Mouse (Mus musculus) G1E (cell line): ENCODE data around the gene Ralgps1. TPM values are rescaled to one million over a fixed set of nuclear protein-coding genes. Genes with fewer than 3 reads are reported as not detected.

ENCODE experiments used
- ATAC-seq: 2 replicates; pipeline ENCODE4 v1.8.0; 2016; ENCODE audit warnings: mild to moderate bottlenecking; ENCODE audit not compliant: insufficient number of reproducible peaks, poor library complexity, low FRiP score, severe bottlenecking; ENCODE audit errors: extremely low read depth
- DNase-seq: peaks from one replicate; pipeline ENCODE4 v3.0.0; 2012; ENCODE audit warnings: low spot score
- H3K27me3 ChIP-seq: 2 replicates; pipeline ENCODE4 v1.6.1; 2012; ENCODE audit warnings: mild to moderate bottlenecking, low read length, inconsistent platforms; ENCODE audit not compliant: insufficient read depth
- H3K36me3 ChIP-seq: replicated peaks from 2 replicates; pipeline ENCODE3; 2012; ENCODE audit warnings: mild to moderate bottlenecking, inconsistent platforms
- H3K4me1 ChIP-seq: 2 replicates; pipeline ENCODE4 v1.6.1; 2012; ENCODE audit warnings: low read depth, low read length, inconsistent platforms, mixed read lengths; ENCODE audit not compliant: insufficient read depth
- H3K4me3 ChIP-seq: 2 replicates; pipeline ENCODE4 v1.5.1; 2012; ENCODE audit warnings: low read depth, mild to moderate bottlenecking, inconsistent platforms, low read length, moderate library complexity, mixed read lengths
- H3K9me3 ChIP-seq: replicated peaks from 2 replicates; pipeline ENCODE4 v1.6.1; 2012; ENCODE audit warnings: inconsistent platforms
- CTCF ChIP-seq: IDR thresholded peaks from 2 replicates; pipeline ENCODE4 v1.5.1; 2012; ENCODE audit warnings: low read depth, low read length, inconsistent platforms, mixed read lengths
- GATA1 ChIP-seq: IDR thresholded peaks from 2 replicates; pipeline ENCODE4 v1.6.1; 2012; ENCODE audit warnings: borderline replicate concordance, low read length, inconsistent platforms, mixed read lengths
- GATA2 ChIP-seq: IDR thresholded peaks from 2 replicates; pipeline ENCODE4 v1.6.1; 2012; ENCODE audit warnings: low read depth, low read length, inconsistent platforms, borderline replicate concordance
- POLR2AphosphoS5 ChIP-seq: IDR thresholded peaks from 2 replicates; pipeline ENCODE4 v1.6.1; 2012; ENCODE audit warnings: low read depth, low read length, inconsistent platforms; ENCODE audit not compliant: insufficient replicate concordance
- TAL1 ChIP-seq: conservative IDR thresholded peaks from 2 replicates; pipeline ENCODE4 v1.6.1; 2012; ENCODE audit warnings: low read depth, low read length, inconsistent platforms, mixed read lengths
- polyA plus RNA-seq: library from polyadenylated mRNA; stranded (reverse); fragments of >175 nt; gene quantifications from 2 replicates; pipeline ENCODE4 v1.2.3, GENCODE M21; 2012
- total RNA-seq, 2 experiments: library from RNA; stranded (forward) in 1 of 2; stranded (reverse) in 1 of 2; fragments of 200-1000 nt in 1 of 2; fragments of >200 nt in 1 of 2; fragmentation: Nextera tagmentation in 1 of 2; gene quantifications; 2 replicates each; pipeline ENCODE4 v1.2.3; 2014 to 2017

Ralgps1 gene
- total and polyA plus RNA-seq, 3 experiments: 1.8 to 6.4 (median 3.4) TPM

GRCm38 (mm10) chr2:33364656-33365055 is 6.6 kb downstream of the Ralgps1 start:
- H3K9me3 ChIP-seq: no peaks in the 10 kb centered on the region
- DNase-seq (no peak), ATAC-seq (no peak)
- H3K36me3 ChIP-seq: peaks cover 24% of the 10 kb centered on the region
- no peak for TF ChIP-seq CTCF
- no peak for TF ChIP-seq GATA1
- no peak for TF ChIP-seq GATA2
- TF ChIP-seq POLR2AphosphoS5: no peak
- no peak for TF ChIP-seq TAL1
- no peak overlapping the region for H3K4me3 ChIP-seq
- H3K4me1 ChIP-seq: peaks cover 5% of the 10 kb centered on the region; the same call in 1 of the 2 replicates
- H3K27me3 ChIP-seq: peaks cover 9% of the 10 kb centered on the region

DNA sequence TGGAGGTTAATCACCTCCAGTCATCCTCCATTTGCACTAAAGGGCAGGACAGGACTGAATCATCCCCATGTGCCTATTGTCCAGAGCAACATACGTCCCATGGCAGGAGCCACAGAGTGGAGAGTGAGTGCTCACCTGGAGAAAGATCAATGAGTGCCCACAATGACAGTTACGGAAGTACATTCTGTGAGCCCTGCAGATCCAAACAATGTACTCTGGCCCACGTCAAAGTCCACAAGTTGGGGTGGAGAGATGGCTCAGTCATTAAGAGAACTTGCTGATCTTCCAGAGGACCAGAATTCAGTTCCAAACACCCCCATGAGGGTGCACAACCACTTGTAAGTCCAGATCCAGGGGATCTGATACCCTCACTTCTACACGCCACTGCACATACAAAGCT is 7.4 kb downstream of the Ralgps1 start:
- Histone ChIP-seq H3K9me3 (no peaks in the 10 kb centered on the region), H3K4me3 (no peak overlapping the region), H3K36me3 (peaks cover 24% of the 10 kb centered on the region), H3K27me3 (peaks cover 9% of the 10 kb centered on the region), H3K4me1 (peaks cover 5% of the 10 kb centered on the region; the same call in 1 of the 2 replicates)
- DNase-seq: no peak
- no peak for TF ChIP-seq GATA2
- no peak for TF ChIP-seq GATA1
- TF ChIP-seq CTCF: no peak
- no peak for TF ChIP-seq TAL1
- no peak for TF ChIP-seq POLR2AphosphoS5
- ATAC-seq: no peak

GRCm38 (mm10) chr2:33361139-33361716 is 10.1 kb downstream of the Ralgps1 start:
- TF ChIP-seq POLR2AphosphoS5: no peak
- TF ChIP-seq TAL1: no peak
- TF ChIP-seq CTCF: no peak
- no peak for TF ChIP-seq GATA1
- TF ChIP-seq GATA2: no peak
- H3K4me3 ChIP-seq: no peak overlapping the region
- H3K36me3 ChIP-seq: peaks cover 9% of the 10 kb centered on the region
- ATAC-seq (peak; percentile 28; the same call in 1 of the 2 replicates), DNase-seq (no peak)
- peaks cover 9% of the 10 kb centered on the region for H3K27me3 ChIP-seq
- peaks cover 5% of the 10 kb centered on the region; the same call in 1 of the 2 replicates for H3K4me1 ChIP-seq
- no peaks in the 10 kb centered on the region for H3K9me3 ChIP-seq

DNA sequence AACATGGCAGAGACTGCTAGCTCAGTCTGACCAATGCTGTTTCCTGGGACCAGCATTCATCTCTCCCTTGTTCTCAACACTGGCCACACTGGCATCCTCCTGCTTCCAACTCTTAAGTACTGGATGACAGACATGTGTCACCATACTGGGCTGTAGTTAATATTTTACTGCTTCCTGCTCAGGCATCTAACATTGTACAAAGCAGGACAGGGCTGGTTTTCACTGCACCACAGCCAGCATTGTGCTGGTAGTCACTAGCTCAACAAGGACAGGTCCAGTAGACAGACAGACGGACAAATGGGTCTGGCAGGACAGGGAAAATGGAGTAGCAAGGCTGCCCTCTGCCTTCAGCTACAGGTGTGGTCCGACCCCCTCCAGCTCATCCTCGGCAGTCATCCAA is 10.7 kb downstream of the Ralgps1 start:
- DNase-seq: no peak
- H3K36me3 ChIP-seq: peaks cover 8% of the 10 kb centered on the region
- ATAC-seq: no peak
- no peaks in the 10 kb centered on the region for H3K9me3 ChIP-seq
- H3K4me1 ChIP-seq: peaks cover 5% of the 10 kb centered on the region; the same call in 1 of the 2 replicates
- no peak overlapping the region for H3K4me3 ChIP-seq
- peaks cover 9% of the 10 kb centered on the region for H3K27me3 ChIP-seq
- TF ChIP-seq GATA1: no peak
- no peak for TF ChIP-seq TAL1
- no peak for TF ChIP-seq POLR2AphosphoS5
- no peak for TF ChIP-seq GATA2
- TF ChIP-seq CTCF: no peak

DNA sequence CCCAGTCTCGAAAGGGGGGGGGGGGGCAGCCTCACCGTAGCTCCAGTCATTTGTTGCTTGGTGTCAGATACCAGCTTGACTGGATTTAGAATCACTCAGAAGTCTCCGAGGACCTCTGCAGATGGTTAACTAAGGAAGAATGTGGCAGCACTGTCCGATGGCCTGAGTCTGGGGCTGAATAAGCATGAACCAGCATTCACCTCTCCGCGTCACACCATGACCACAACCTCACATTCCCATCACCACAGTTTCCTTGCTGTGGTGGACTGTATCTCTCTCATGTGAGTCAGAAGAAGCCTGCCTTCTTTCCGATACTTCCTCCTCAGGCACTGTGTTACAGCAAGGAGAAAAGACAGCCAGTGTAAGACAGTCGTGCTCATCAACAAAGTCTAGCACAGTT is 12.1 kb downstream of the Ralgps1 start:
- DNase-seq (no peak), ATAC-seq (no peak)
- no peak overlapping the region for H3K4me3 ChIP-seq

GRCm38 (mm10) chr2:33357250-33357838 is 13.9 kb downstream of the Ralgps1 start:
- Histone ChIP-seq H3K36me3 (peaks cover 3% of the 10 kb centered on the region), H3K4me3 (no peak overlapping the region), H3K9me3 (no peaks in the 10 kb centered on the region), H3K4me1 (peaks cover 16% of the 10 kb centered on the region), H3K27me3 (peaks cover 17% of the 10 kb centered on the region)
- TF ChIP-seq TAL1 (no peak), CTCF (no peak), GATA2 (no peak), GATA1 (no peak), POLR2AphosphoS5 (no peak)
- no peak for DNase-seq
- ATAC-seq: no peak

More for the DNA sequence above, 12.1 kb downstream of the Ralgps1 start:
- Histone ChIP-seq H3K9me3 (no peaks in the 10 kb centered on the region), H3K27me3 (peaks cover 9% of the 10 kb centered on the region), H3K4me1 (peaks cover 5% of the 10 kb centered on the region), H3K36me3 (peaks cover 7% of the 10 kb centered on the region)
- TF ChIP-seq GATA1 (no peak), TAL1 (no peak), POLR2AphosphoS5 (no peak), GATA2 (no peak), CTCF (no peak)
